Mouse (Mus musculus): ENCODE results near the gene Ankrd31.

DNA sequence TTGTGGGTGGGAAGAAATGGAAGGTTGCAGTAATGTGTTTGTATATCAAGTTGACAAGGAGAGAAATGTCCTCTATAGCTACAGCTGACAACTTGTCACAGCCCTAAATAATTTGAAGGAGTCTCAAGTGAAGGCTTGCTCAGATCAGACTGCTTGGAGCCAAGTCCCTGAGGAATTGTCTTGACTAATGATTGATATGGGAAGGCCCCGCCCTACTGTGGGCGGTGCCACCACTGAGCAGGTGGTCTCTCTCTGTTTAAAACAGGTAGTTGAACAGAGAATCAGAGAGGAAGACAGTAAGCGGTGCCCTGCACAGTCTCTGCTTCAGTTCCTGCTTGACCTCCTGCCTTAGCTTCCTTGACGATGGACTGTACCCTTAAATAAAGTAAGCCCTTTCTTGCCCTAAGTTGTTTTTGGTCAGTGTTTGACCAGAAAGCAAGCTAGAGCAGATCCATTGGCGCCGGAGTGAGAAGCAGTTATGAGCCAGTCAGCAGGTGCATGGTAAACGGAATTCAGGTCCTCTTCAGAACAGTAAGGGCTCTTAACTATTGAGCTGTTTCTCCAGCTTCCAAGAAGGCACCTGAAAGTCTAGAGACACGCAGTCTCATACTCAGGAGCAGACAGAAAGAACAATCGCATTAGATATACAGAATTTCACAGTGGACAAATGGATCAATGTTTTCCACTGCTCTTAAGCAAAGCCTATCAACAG, 45.3 kb upstream of the Ankrd31 start:
- TF ChIP-seq CTCF (IDR thresholded peaks at IDR 0.05; ENCODE audit: control insufficient read depth, insufficient read depth, low read length) = no peak
- no peak for TF ChIP-seq POLR2A (IDR thresholded peaks at IDR 0.05; ENCODE audit: borderline replicate concordance, control insufficient read depth, low read depth, low read length)
